Mouse (Mus musculus) thymus, postnatal 25 days (tissue): Measurements from ENCODE around the gene Nfatc2ip.

ENCODE experiments used
- DNase-seq: peaks from one replicate; pipeline ENCODE4 v3.0.0; 2022

The Nfatc2ip gene

DNA sequence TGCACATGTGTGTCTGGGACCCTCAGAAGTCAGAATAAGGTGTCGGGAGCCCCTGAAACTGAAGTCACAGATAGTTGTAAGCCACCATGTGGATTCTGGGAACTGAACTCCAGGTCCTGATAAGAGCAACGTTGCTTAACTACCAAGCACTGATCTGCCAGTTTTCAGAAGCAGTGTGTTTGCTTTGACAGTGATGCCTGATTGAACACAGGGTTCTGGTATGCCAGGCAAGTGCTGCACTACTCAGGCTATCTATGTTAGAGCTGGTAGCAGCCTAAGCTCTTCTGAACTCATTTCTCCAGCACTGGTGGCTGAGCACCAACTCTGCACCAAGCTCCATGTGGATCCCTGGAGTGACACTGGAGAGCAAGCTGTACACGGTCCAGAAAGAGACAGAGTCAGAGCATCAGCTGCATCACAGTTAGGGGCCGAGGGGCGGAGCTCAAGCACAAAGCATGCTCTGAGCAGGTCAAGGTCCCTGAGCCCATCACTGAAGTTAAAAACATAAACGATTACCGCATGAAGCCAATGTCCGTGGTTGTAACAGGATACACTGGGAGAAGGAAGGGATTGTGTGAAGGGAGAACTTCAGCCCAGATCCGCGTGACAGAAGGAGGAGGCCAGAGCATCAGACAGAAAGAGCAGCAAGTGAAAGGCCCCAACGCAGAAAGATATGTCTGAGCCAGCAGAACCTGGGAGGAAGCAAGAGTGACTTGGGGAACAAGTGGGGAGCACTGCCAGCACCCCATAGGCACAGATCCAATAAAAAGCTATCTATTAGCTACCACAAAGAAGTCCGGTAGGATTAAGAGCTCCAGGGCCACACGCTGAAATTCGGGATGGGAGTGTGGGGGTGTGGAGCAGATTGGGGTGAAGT, 41.6 kb downstream of the Nfatc2ip start:
- DNase-seq: no peak

DNA sequence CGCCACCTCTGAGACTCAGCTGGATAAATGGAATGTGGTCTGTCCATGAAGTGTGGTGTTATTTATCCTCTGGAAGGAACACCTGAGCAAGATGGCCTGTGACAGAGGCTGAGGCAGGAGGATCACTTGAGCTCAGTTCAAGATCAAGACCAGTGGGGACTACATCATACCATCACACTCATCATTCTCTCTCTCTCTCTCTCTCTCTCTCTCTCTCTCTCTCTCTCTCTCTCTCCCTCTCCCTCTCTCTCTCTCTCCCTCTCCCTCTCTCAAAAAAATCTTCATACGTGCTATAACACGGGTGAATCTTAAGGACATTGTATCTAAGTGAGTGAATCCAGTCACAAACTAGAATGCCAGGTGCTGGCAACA, 42.6 kb downstream of the Nfatc2ip start:
- DNase-seq: no peak

DNA sequence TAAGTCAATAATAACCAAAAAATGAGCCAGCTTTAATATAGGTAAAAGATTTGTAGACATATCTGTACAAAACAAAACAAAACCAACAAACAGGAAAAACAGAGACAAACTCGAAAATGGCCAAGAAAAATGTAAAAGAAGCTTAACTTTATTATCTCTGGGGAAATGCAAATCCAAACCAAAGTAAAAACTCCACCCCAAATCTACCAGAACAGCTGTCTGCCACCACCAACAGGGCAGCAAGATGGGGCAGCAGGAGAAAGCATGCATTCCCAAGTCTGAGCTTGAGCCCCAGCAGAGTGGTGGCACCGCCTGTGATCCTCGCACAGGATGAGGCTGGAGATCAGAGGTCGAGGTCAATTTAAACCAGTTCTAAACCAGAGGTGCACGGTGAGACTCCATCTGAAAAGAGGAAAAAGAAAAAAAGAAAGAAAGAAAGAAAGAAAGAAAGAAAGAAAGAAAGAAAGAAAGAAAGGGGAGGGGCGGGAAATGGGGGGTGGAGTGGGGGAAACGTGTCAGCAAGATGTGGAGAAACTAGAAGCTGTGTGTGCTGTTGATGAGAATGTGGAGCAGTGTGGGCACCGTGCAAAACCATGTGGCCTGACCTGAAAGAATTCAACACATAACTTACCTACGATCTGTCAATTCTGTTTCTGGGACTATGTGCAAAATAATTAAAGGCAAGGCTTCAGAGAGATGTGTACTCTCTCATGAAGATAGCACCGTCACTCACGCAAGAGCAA, 43.1 kb downstream of the Nfatc2ip start:
- no peak for DNase-seq

GRCm38 (mm10) chr7:126351419-126351951, 45.1 kb downstream of the Nfatc2ip start:
- no peak for DNase-seq

GRCm38 (mm10) chr7:126350748-126351418, 45.7 kb downstream of the Nfatc2ip start:
- DNase-seq: no peak

DNA sequence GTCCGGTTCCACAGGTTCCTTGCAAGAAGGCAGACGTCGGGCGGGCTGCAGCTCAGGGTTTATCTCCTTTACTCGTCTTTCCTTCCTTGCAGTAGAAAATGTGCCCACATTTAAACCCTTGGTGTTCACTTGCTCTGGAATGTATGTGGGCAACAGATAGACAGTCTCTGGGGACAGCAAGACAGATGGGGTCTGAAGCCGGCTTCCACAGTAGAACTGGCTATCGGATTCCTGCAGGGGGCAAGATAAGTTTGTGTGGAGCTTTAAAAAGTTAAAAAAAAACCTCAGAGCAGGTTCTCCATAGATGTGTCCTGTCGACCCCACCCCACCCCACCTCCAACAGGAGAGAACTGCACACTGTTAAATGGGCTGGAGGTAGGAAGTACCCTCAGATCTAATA, 48.2 kb downstream of the Nfatc2ip start:
- no peak for DNase-seq

GRCm38 (mm10) chr7:126347098-126347497, 49.4 kb downstream of the Nfatc2ip start:
- no peak for DNase-seq

GRCm38 (mm10) chr7:126345969-126346368, 50.6 kb downstream of the Nfatc2ip start:
- no peak for DNase-seq

GRCm38 (mm10) chr7:126345557-126345956, 51.0 kb downstream of the Nfatc2ip start:
- no peak for DNase-seq

DNA sequence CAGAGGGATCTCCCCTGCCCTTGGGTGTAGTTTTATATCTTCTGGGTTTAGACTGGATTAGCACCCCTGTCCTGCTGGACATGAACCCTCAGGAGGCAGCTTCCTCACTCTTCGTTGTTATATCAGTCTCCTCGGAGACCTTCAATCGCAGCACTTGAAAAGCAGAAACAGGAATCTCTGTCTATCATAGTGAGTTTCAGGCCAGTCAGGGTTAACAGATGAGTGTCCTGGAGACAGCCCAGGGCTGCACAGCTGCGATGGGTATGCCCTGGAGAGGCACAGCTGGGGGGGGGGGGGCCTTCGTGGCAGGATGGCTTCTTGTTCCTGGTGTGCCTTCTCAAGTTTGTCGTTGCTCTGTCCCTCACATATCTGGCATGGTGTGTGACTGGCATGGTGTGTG, 55.6 kb downstream of the Nfatc2ip start:
- no peak for DNase-seq

- no peak for DNase-seq
These were observed 56.3 kb downstream of the Nfatc2ip start for GRCm38 (mm10) chr7:126340206-126340618.

DNA sequence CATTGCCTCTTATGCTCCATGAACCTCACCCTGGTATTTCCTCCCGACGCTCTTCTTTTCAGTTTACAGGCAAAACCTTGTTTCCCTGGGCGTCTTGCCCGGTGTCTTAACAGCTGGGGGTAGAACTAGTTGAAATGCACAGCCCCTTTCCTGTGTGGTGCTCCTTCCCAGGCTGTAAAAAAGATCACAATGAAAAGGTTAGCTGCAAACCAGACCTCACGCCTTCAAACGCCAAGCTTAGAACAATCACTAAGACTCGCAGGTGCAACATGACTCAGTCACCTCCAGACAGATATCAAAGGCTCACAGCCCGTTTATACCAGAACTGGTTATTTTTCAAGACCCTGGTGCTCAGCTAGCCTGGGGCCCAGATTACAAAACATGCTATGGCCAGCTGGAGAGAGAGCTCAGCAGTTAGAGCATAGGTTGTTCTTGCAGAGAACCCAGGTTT, 57.0 kb downstream of the Nfatc2ip start:
- peak; percentile 70 for DNase-seq

DNA sequence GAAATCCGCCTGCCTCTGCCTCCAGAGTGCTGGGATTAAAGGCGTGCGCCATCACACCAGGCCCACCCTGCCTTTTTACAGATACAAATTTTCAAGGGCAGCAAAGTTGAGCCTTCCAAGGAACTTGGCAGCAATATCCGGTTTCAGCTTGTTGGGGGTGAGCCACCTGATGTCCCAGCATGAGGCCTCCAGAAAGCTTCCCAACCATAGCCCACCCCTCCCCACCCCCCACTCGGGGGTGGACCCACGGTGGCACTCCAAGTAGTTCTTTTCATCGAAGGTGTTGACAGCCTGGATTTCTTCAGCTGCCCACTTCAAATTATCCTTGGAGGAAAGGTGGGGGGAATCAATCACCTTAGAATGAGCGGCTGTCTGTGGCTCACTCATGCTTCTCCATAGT, 57.6 kb downstream of the Nfatc2ip start:
- no peak for DNase-seq

GRCm38 (mm10) chr7:126335556-126335955, 61.0 kb downstream of the Nfatc2ip start:
- DNase-seq: no peak
